In genomic region chr11:12321445-12321844, GRCm38 (mm10) we compare ENCODE assay signal across 28 mouse cellular contexts.
DNase-seq lines count a peak whose midpoint lies in the region; ATAC-seq and TF ChIP-seq lines count a peak whose summit lies in the region.
"Had no signal": no experiment of that assay in that cellular context is flagged by ENCODE, and none has a peak within 500 bp of the region (broad histone marks: within the 10 kb centered on the region; RNA-seq: fewer than 3 reads in every experiment).

No protein-coding gene starts in this region.

- H3K4me3 ChIP-seq in heart, adult 2 months = no peak overlapping the region
- no peak overlapping the region for H3K4me3 ChIP-seq in heart, embryonic 12.5 days
- no peak overlapping the region for H3K4me3 ChIP-seq in heart, embryonic 13.5 days
- no peak overlapping the region for H3K4me3 ChIP-seq in intestine, embryonic 15.5 days (replicated peaks)
- H3K4me3 ChIP-seq: embryonic facial prominence, embryonic 13.5 days; forebrain, embryonic 15.5 days; limb, embryonic 15.5 days had no signal

- no peak for ATAC-seq in heart, embryonic 12.5 days (ENCODE audit: insufficient number of reproducible peaks, low FRiP score)
- no peak for ATAC-seq in heart, embryonic 13.5 days (ENCODE audit: extremely low read depth, insufficient number of reproducible peaks, low FRiP score, low TSS enrichment)
- no peak for ATAC-seq in intestine, embryonic 15.5 days
- ATAC-seq: forebrain, embryonic 15.5 days; intestine, embryonic 16.5 days; midbrain, embryonic 16.5 days had no signal

- H3K36me3 ChIP-seq in heart, adult 2 months (ENCODE audit: control insufficient read depth, insufficient read depth, low read length) = peaks cover 37% of the 10 kb centered on the region
- H3K36me3 ChIP-seq in heart, embryonic 12.5 days = no peaks in the 10 kb centered on the region
- no peaks in the 10 kb centered on the region for H3K36me3 ChIP-seq in heart, embryonic 13.5 days
- no peaks in the 10 kb centered on the region for H3K36me3 ChIP-seq in intestine, embryonic 15.5 days
- H3K36me3 ChIP-seq: embryonic facial prominence, embryonic 13.5 days; forebrain, embryonic 15.5 days; G1E; limb, embryonic 15.5 days had no signal

- intact Hi-C loops in heart, adult 2 months (cut with DNase I) = no loop called here

- peak overlapping the region; percentile 28 for H3K27ac ChIP-seq in heart, adult 2 months
- H3K27ac ChIP-seq in heart, embryonic 12.5 days (ENCODE audit: poor library complexity, severe bottlenecking) = no peak overlapping the region
- peak overlapping the region; percentile 49 for H3K27ac ChIP-seq in heart, embryonic 13.5 days (replicated peaks)
- no peak overlapping the region for H3K27ac ChIP-seq in intestine, embryonic 15.5 days
- H3K27ac ChIP-seq: embryonic facial prominence, embryonic 13.5 days; forebrain, embryonic 15.5 days; hindbrain, embryonic 14.5 days; limb, embryonic 15.5 days; liver, embryonic 14.5 days; macrophage had no signal

- peak; percentile 81 for TF ChIP-seq EP300 in heart, adult 2 months (IDR thresholded peaks at IDR 0.05; ENCODE audit: insufficient read depth, low read depth, low read length)

- H3K27me3 ChIP-seq in heart, adult 2 months (ENCODE audit: control insufficient read depth, insufficient read depth, low read length) = 0 out of 2 replicates have a peak, but pooled peaks cover 1% of the 10 kb centered on the region
- no peaks in the 10 kb centered on the region for H3K27me3 ChIP-seq in heart, embryonic 12.5 days (replicated peaks)
- no peaks in the 10 kb centered on the region for H3K27me3 ChIP-seq in heart, embryonic 13.5 days (replicated peaks)
- H3K27me3 ChIP-seq in intestine, embryonic 15.5 days (replicated peaks) = no peaks in the 10 kb centered on the region
- H3K27me3 ChIP-seq: CH12.LX; embryonic facial prominence, embryonic 13.5 days; forebrain, embryonic 15.5 days; limb, embryonic 15.5 days had no signal

- H3K79me2 ChIP-seq in heart, adult 2 months (replicated peaks; ENCODE audit: control insufficient read depth, insufficient read depth, low read length) = peaks cover 1% of the 10 kb centered on the region; the same call in 1 of the 2 replicates

- H3K9me3 ChIP-seq in heart, embryonic 12.5 days (replicated peaks) = no peaks in the 10 kb centered on the region
- no peaks in the 10 kb centered on the region for H3K9me3 ChIP-seq in heart, embryonic 13.5 days
- no peaks in the 10 kb centered on the region for H3K9me3 ChIP-seq in intestine, embryonic 15.5 days
- H3K9me3 ChIP-seq: embryonic facial prominence, embryonic 13.5 days; forebrain, embryonic 15.5 days; G1E; limb, embryonic 15.5 days had no signal

- H3K9ac ChIP-seq in heart, adult 2 months (ENCODE audit: low read depth, low read length) = no peak overlapping the region
- H3K9ac ChIP-seq in heart, embryonic 12.5 days = no peak overlapping the region
- no peak overlapping the region for H3K9ac ChIP-seq in heart, embryonic 13.5 days
- H3K9ac ChIP-seq in intestine, embryonic 15.5 days = no peak overlapping the region
- H3K9ac ChIP-seq: embryonic facial prominence, embryonic 13.5 days; forebrain, embryonic 15.5 days; hindbrain, embryonic 14.5 days; limb, embryonic 15.5 days; liver, embryonic 14.5 days had no signal

- WGBS in heart, adult 2 months = 42% methylated on average over 1 of the region's 1 CpGs
- 38% methylated on average over 1 of the region's 1 CpGs for WGBS in heart, embryonic 12.5 days
- WGBS in heart, embryonic 13.5 days = 30% methylated on average over 1 of the region's 1 CpGs
- 89% methylated on average over 1 of the region's 1 CpGs for WGBS in intestine, embryonic 15.5 days

- H3K4me2 ChIP-seq in heart, embryonic 12.5 days = no peak overlapping the region
- no peak overlapping the region for H3K4me2 ChIP-seq in heart, embryonic 13.5 days
- H3K4me2 ChIP-seq in intestine, embryonic 15.5 days (replicated peaks) = no peak overlapping the region
- H3K4me2 ChIP-seq: embryonic facial prominence, embryonic 13.5 days; forebrain, embryonic 15.5 days; hindbrain, embryonic 14.5 days; limb, embryonic 15.5 days had no signal

- DNase-seq in heart, adult 2 months = peak in 1 of 2 experiments; percentile 40
- DNase-seq in lung, postnatal 36 days = peak; percentile 29
- no peak for DNase-seq in lung, postnatal 10 days
- peak; percentile 30 for DNase-seq in heart, postnatal 4 days
- DNase-seq: adrenal gland, adult 2 months; B cell, adult 2 months; cerebellum, adult 2 months; cerebellum, postnatal 25 days; embryo, embryonic 11 days; gastrocnemius, postnatal 25 days; kidney, adult 9 months; kidney, postnatal 14 days; left cerebral cortex, postnatal 4 days; thymus, adult 18-20 months; thymus, postnatal 36 days had no signal

- TF ChIP-seq CTCF in heart, adult 2 months (IDR thresholded peaks at IDR 0.05) = no peak

- no peak for TF ChIP-seq POLR2A in heart, adult 2 months (IDR thresholded peaks at IDR 0.05; ENCODE audit: insufficient read depth, low read depth, low read length)

- peaks cover 4% of the 10 kb centered on the region for H3K4me1 ChIP-seq in heart, adult 2 months (ENCODE audit: control insufficient read depth, insufficient read depth, low read length)
- H3K4me1 ChIP-seq in heart, embryonic 12.5 days (replicated peaks) = peaks cover 7% of the 10 kb centered on the region; the same call in 1 of the 2 replicates
- peaks cover 17% of the 10 kb centered on the region for H3K4me1 ChIP-seq in heart, embryonic 13.5 days
- H3K4me1 ChIP-seq in intestine, embryonic 15.5 days (replicated peaks) = no peaks in the 10 kb centered on the region
- H3K4me1 ChIP-seq: embryonic facial prominence, embryonic 13.5 days; forebrain, embryonic 15.5 days; limb, embryonic 15.5 days had no signal

Comparison
In these comparisons a context has a peak if more than half of its experiments do, and no peak if none do; other contexts are left out.
1. H3K27ac ChIP-seq: peak in heart, adult 2 months (single experiment) and heart, embryonic 13.5 days (single experiment); none in heart, embryonic 12.5 days (single experiment) and intestine, embryonic 15.5 days (single experiment).